Mouse (Mus musculus) ES-Bruce4 (cell line): Measurements from ENCODE around the gene Alg6.

Source experiments
- CTCF ChIP-seq: IDR thresholded peaks from one replicate; pipeline ENCODE4 v1.8.1; 2011; ENCODE audit warnings: low read depth, low read length
- EP300 ChIP-seq: IDR thresholded peaks from 2 replicates; pipeline ENCODE4 v1.6.1; 2011; ENCODE audit warnings: low read depth, low read length; ENCODE audit not compliant: insufficient read depth
- POLR2A ChIP-seq: IDR thresholded peaks from one replicate; pipeline ENCODE4 v1.8.1; 2011; ENCODE audit warnings: low read length; ENCODE audit not compliant: insufficient read depth

DNA sequence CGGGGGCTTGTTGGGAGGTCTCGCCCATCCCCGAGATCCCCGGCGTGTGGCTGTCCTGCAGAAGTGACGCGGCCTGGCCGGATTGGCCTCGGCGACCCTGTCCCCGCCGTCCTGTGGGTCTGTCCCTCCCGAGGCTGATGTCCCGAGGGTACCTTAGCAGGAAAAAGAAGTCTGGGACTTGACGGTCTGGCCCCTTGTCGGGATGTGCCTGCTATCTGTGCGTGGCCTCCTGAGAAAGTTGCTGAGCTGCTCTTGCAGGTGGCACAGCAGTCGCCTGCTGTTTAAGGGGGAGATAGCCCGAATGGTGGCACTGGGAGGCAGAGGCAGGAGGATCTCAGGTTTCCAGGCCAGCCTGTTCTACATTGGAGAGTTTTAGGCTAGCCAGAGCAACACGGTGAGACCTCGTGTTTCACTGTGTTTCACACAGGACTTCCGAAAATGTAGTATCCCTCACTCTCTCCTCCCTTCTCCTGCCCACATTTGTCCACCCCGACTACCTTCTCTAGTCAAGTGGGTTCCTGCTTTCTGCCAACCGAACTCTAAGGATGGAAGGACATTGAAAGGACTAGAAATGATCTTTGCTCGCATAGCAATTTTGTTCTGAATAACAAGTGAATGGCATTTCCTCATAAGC lies 436 bp downstream of the Alg6 start:
- no peak for TF ChIP-seq CTCF
- TF ChIP-seq EP300 = no peak
- TF ChIP-seq POLR2A = no peak
